22 mouse cellular contexts compared by ENCODE assay signal in genomic region chr19:37716524-37717175, GRCm38 (mm10). TPM values are rescaled to one million over a fixed set of nuclear protein-coding genes. Genes with fewer than 3 reads are reported as not detected.
"Had no signal": no experiment of that assay in that cellular context is flagged by ENCODE, and none has a peak within 500 bp of the region (broad histone marks: within the 10 kb centered on the region; RNA-seq: fewer than 3 reads in every experiment).

No protein-coding gene starts in this region.

- DNase-seq: kidney, adult 8-10 months; kidney, postnatal 10 days; kidney, postnatal 4 days; liver, postnatal 0 days; lung, embryonic 14.5 days; right cerebral cortex, postnatal 25 days; spleen, adult 18-20 months; thymus, postnatal 25 days had no signal

- H3K4me3 ChIP-seq: kidney, embryonic 15.5 days; limb, embryonic 15.5 days; midbrain, embryonic 12.5 days; midbrain, embryonic 15.5 days; neural tube, embryonic 12.5 days; neural tube, embryonic 15.5 days; stomach, embryonic 15.5 days had no signal

- H3K4me2 ChIP-seq: kidney, embryonic 15.5 days; limb, embryonic 15.5 days; liver, embryonic 11.5 days; lung, embryonic 14.5 days; midbrain, embryonic 12.5 days; midbrain, embryonic 15.5 days; neural tube, embryonic 12.5 days; neural tube, embryonic 15.5 days; stomach, embryonic 15.5 days had no signal

- H3K9ac ChIP-seq: kidney, embryonic 15.5 days; limb, embryonic 15.5 days; liver, embryonic 14.5 days; liver, postnatal 0 days; lung, embryonic 14.5 days; midbrain, embryonic 12.5 days; midbrain, embryonic 15.5 days; neural tube, embryonic 12.5 days; neural tube, embryonic 15.5 days; stomach, embryonic 15.5 days had no signal

- H3K9me3 ChIP-seq: kidney, embryonic 15.5 days; limb, embryonic 15.5 days; midbrain, embryonic 12.5 days; midbrain, embryonic 15.5 days; neural tube, embryonic 12.5 days; neural tube, embryonic 15.5 days; stomach, embryonic 15.5 days had no signal

- H3K27me3 ChIP-seq: kidney, embryonic 15.5 days; limb, embryonic 15.5 days; midbrain, embryonic 12.5 days; midbrain, embryonic 15.5 days; neural tube, embryonic 12.5 days; neural tube, embryonic 15.5 days; stomach, embryonic 15.5 days had no signal

- ATAC-seq: liver, postnatal 0 days; lung, postnatal 0 days; midbrain, embryonic 15.5 days had no signal

- H3K36me3 ChIP-seq: kidney, embryonic 15.5 days; limb, embryonic 15.5 days; midbrain, embryonic 12.5 days; midbrain, embryonic 15.5 days; neural tube, embryonic 12.5 days; neural tube, embryonic 15.5 days; stomach, embryonic 15.5 days had no signal

- H3K4me1 ChIP-seq: kidney, embryonic 15.5 days; midbrain, embryonic 12.5 days; midbrain, embryonic 15.5 days; neural tube, embryonic 12.5 days; neural tube, embryonic 15.5 days; stomach, embryonic 15.5 days had no signal

- H3K27ac ChIP-seq: kidney, embryonic 15.5 days; limb, embryonic 15.5 days; liver, embryonic 14.5 days; macrophage; midbrain, embryonic 12.5 days; midbrain, embryonic 15.5 days; neural tube, embryonic 12.5 days; neural tube, embryonic 15.5 days; stomach, embryonic 15.5 days had no signal

RNA-seq across cellular contexts. Expression of gene Cyp26a1, which starts 19.1 kb away (rescaled TPM):
- polyA plus RNA-seq: lung, embryonic 14.5 days; macrophage; midbrain, embryonic 15.5 days had no signal

RNA-seq across cellular contexts. Expression of gene Cyp26c1, which starts 31.3 kb away (rescaled TPM):
- total RNA-seq: layer of hippocampus, adult 18-20 months; megakaryocyte, adult 5-6 weeks had no signal
- polyA plus RNA-seq: kidney, embryonic 15.5 days; limb, embryonic 15.5 days; liver, postnatal 0 days; lung, embryonic 14.5 days; lung, postnatal 0 days; macrophage; midbrain, embryonic 12.5 days; midbrain, embryonic 15.5 days; neural tube, embryonic 12.5 days; neural tube, embryonic 15.5 days; thymus, postnatal 0 days had no signal
